Mouse (Mus musculus): ENCODE measurements around the gene Tmem267.
A peak's percentile ranks its signal among the peaks of the same experiment; 100 is the strongest.
"Not testable (repeated sequence)": the region's sequence is repeated elsewhere in the genome, so short reads cannot be mapped to it uniquely, and the experiment has no call there.

Gene Tmem267

GRCm38 (mm10) chr13:119487880-119488580 lies at the start of gene Tmem267, which contains the start of gene 3110070M22Rik:
Gene Tmem267, plus strand, starts transcription at chr13:119488039.
Gene 3110070M22Rik, minus strand, starts transcription at chr13:119488383.
- peak; percentile 80 to 81 for DNase-seq (ENCODE audit: low spot score in 2 of 2)

- no peak for DNase-seq (ENCODE audit: low spot score in 2 of 2)
Measured at GRCm38 (mm10) chr13:119442244-119442643, 45.6 kb upstream of the Tmem267 start.

- DNase-seq (ENCODE audit: low spot score in 2 of 2), result no peak
Measured at GRCm38 (mm10) chr13:119453563-119453962, 34.3 kb upstream of the Tmem267 start.

- no peak for DNase-seq (ENCODE audit: low spot score in 2 of 2)
Measured at GRCm38 (mm10) chr13:119455082-119455481, 32.8 kb upstream of the Tmem267 start.

- no peak for DNase-seq (ENCODE audit: low spot score in 2 of 2)
Measured at GRCm38 (mm10) chr13:119456342-119456741, 31.5 kb upstream of the Tmem267 start.

- no peak for DNase-seq (ENCODE audit: low spot score in 2 of 2)
Measured at GRCm38 (mm10) chr13:119461900-119462595, 25.8 kb upstream of the Tmem267 start.

- DNase-seq (ENCODE audit: low spot score in 2 of 2), result peak; percentile 87 to 90
Measured at GRCm38 (mm10) chr13:119462596-119463560, 25.0 kb upstream of the Tmem267 start, which contains the start of gene 4833420G17Rik. Gene 4833420G17Rik, plus strand, starts transcription at chr13:119462768.

- no peak for DNase-seq (ENCODE audit: low spot score in 2 of 2)
Measured at GRCm38 (mm10) chr13:119476631-119477030, 11.2 kb upstream of the Tmem267 start.

- DNase-seq (ENCODE audit: low spot score in 2 of 2), result no peak
Measured at GRCm38 (mm10) chr13:119477789-119478188, 10.1 kb upstream of the Tmem267 start.

- no peak for DNase-seq (ENCODE audit: low spot score in 2 of 2)
Measured at GRCm38 (mm10) chr13:119487354-119487753, 485 bp upstream of the Tmem267 start.

- not testable (repeated sequence) for DNase-seq (ENCODE audit: low spot score in 2 of 2)
Measured at GRCm38 (mm10) chr13:119492083-119492482, 4.2 kb downstream of the Tmem267 start.

- not testable (repeated sequence) for DNase-seq (ENCODE audit: low spot score in 2 of 2)
Measured at GRCm38 (mm10) chr13:119494938-119495337, 7.1 kb downstream of the Tmem267 start.

GRCm38 (mm10) chr13:119596321-119597211 lies 108.7 kb downstream of the Tmem267 start:
- DNase-seq (ENCODE audit: low spot score in 2 of 2), result peak; percentile 28 to 46

GRCm38 (mm10) chr13:119598466-119598865 lies 110.6 kb downstream of the Tmem267 start:
- peak; percentile 38 to 39 for DNase-seq (ENCODE audit: low spot score in 2 of 2)

- DNase-seq (ENCODE audit: low spot score in 2 of 2), result peak in 1 of 2 experiments; percentile 40
Measured at GRCm38 (mm10) chr13:119599066-119599465, 111.2 kb downstream of the Tmem267 start.

- not testable (repeated sequence) for DNase-seq (ENCODE audit: low spot score in 2 of 2)
Measured at GRCm38 (mm10) chr13:119599498-119599897, 111.7 kb downstream of the Tmem267 start.

GRCm38 (mm10) chr13:119600166-119600565 lies 112.3 kb downstream of the Tmem267 start:
- peak; percentile 77 to 80 for DNase-seq (ENCODE audit: low spot score in 2 of 2)

GRCm38 (mm10) chr13:119602688-119603331 lies 115.0 kb downstream of the Tmem267 start:
- DNase-seq (ENCODE audit: low spot score in 2 of 2), result peak; percentile 45 to 52

- not testable (repeated sequence) for DNase-seq (ENCODE audit: low spot score in 2 of 2)
Measured at GRCm38 (mm10) chr13:119603890-119604289, 116.1 kb downstream of the Tmem267 start.

- DNase-seq (ENCODE audit: low spot score in 2 of 2), result not testable (repeated sequence)
Measured at GRCm38 (mm10) chr13:119604322-119604721, 116.5 kb downstream of the Tmem267 start.

Data from spleen, postnatal 36 days (tissue).